Mouse (Mus musculus) B cell, adult 2 months (primary cell): Measurements from ENCODE around the gene Ly6g6c.

Source experiments
- DNase-seq, 2 experiments: peaks; one replicate each; pipeline ENCODE4 v3.0.0; 2022

Ly6g6c gene

GRCm38 (mm10) chr17:35085208-35085865 is 20.1 kb downstream of the Ly6g6c start, which contains the start of gene Ly6g6f:
Gene Ly6g6f, minus strand, starts transcription at chr17:35085610.
- no peak for DNase-seq

DNA sequence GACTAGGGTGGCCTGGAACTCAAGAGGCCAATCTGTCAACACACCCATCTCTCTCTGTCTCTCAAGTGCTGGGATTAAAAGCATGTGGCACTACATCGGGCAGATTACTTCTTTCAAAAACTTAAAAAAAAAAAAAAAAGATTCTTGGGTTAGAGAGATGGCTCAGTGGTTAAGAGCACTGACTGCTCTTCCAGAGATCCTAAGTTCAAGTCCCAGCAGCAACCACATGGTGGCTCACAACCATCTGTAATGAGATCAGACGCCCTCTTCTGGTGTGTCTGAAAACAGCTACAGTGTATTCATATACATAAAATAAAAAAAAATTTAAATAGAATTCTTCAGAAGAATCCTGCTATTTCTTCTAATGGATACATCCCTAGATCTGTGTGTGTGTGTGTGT is 23.0 kb downstream of the Ly6g6c start:
- peak; percentile 41 to 45 for DNase-seq

DNA sequence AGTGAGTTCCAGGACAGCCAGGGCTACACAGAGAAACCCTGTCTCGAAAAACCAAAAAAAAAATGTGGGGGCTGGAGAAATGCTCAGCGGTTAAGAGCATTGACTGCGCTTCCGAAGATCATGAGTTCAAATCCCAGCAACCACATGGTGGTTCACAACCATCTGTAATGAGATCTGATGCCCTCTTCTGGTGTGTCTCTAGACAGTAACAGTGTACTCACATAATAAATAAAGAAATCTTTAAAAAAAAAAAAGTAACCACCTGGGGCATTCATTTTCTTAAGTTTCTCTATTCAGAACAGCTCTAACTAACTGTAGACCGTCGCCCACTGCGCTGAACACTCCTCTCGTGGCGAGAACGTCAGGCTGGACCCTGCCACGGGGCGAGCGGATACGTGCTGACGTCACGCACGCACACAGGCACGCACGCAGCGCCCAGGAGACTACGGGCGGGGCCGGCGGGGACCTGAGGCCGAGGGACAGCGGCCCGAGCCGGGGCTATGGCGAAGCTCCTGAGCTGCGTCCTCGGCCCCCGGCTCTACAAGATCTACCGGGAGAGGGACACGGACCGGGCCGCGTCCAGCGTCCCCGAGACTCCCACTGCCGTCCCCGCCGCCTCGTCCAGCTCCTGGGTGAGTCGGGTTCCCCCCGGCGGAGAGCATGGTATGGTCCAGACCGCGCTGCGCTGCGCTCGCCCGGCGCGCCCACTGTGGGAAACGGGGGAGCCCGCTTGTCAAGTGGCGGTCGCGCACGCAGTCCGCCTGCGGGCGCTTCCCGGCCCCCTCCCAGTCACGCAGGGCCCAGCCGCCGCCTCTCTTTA is 23.8 kb downstream of the Ly6g6c start, which contains the start of gene Abhd16a:
Abhd16a (plus strand) TSS at position 439 of the 820 bp plus-strand sequence.
- DNase-seq, result peak; percentile 95

DNA sequence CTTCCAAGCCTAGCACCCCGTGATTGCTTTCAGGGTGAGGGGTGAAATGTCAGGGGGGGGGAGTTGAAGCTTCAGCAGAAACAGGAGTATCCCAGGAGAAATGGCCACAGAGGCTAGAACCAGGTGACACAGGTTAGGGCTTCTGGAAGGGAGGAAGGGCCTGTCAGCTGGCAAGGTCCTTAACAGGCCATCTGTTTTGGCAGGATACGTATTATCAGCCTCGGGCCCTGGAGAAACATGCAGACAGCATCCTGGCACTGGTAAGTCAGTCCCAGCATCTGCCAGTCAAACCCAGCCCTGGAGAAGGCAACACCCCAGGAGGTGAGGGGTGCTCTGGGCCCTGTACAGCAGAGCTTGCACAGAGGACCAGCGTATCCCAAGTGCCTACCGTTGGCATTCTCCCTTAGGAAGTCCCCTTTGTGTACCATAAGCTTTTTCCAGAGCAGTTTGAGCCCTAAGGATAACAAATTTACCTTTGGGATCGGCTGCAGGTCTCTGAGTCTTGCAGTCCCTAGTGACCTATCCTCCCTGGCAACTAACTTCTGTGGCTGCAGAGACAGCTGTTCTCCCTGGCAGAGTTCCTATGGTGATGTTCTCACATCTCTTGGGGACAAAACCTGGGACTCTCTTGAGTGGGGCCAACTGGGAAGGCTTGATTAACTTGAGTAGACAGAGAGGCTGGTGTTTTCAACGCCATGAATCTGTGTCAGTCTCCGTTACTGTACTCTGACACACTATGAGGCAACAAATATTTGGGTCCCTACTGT is 25.2 kb downstream of the Ly6g6c start:
- DNase-seq, result no peak

DNA sequence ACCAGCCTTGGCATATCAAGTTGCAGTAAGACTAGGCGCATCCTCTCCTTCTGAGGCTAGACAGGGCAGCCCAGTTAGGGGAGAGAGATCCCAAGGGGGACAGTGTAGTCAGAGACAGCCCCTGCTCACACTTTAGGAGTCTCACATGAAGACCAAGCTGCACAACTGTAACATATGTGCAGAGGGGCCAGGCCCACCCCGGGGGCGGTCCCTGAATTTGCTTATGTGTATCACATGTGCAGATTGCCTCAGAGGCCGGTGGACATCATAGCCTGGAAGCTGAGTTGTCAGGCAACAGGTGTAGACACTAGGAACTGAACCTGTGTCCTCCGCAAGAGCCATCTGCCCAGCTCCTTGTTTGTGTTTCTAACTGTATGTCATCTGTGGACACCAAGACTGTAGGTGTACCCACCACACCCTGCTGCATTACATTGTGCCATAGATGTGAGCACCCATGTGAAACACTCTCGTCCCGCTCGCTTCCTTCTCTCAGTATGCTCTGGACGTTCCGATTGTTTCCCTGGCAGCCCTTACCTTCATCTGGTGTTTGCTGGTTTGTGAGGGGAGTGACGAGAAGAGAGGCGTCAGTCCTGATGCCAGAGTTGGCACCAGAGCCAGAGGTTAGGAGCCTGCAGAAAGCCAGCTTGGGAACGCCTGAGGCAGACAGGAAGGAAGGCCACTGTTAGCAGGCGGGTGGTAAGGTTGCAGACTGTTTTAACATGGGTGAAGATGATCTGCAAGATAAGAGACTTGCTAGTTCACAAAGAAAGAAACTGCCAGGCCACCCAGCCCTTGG is 27.4 kb downstream of the Ly6g6c start:
- no peak for DNase-seq

DNA sequence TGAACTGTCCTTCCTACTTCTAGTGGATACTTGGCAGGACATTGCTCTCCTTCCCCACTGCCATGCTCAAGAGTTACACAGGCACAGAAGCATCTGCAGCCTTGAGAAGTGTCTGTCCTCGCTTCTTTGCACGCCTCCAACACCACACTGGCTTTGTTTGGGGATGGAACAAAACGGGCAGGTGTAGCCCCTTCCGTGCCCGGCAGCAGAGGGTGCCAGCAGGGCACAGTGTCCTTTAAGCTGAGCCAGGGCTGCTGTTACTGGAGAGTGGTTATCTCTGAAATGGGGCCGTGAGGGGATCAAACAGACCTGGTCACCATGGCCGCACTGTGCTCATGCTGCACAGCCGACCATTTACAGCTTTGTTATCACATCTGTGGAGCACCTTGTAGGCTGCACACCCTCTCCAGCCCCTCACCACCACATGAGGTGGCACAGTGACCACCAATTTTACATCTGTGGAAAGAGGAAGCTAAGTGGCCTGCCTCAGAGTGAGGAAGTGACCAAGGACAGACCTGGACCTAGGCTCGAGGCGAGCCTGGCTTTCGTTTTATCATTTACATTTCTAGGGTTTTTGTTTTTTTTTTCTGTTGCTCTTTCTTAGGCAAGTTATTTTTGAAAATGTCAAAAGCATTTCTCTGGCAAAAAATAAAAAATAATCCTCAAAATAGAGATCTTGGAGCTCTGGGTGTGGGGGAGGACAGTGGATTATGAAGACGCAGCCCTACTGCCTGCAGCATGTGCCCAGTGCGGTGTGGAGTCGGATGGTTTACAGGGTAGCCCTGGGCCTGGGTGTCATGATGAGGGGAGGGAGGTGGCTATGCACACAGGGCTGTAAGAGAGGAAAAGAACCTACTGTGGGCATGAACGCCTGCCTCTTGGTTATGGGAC is 29.5 kb downstream of the Ly6g6c start:
- DNase-seq, result no peak

- DNase-seq, result no peak
These were observed 31.4 kb downstream of the Ly6g6c start for GRCm38 (mm10) chr17:35096597-35096996.

- peak; percentile 27 to 28 for DNase-seq
These were observed 32.0 kb downstream of the Ly6g6c start for GRCm38 (mm10) chr17:35097164-35097655.

- DNase-seq, result no peak
These were observed 35.1 kb downstream of the Ly6g6c start for GRCm38 (mm10) chr17:35100196-35100765.

GRCm38 (mm10) chr17:35101161-35101560 is 36.0 kb downstream of the Ly6g6c start:
- DNase-seq, result no peak

GRCm38 (mm10) chr17:35102299-35102698 is 37.1 kb downstream of the Ly6g6c start:
- DNase-seq, result no peak

GRCm38 (mm10) chr17:35103221-35103690 is 38.1 kb downstream of the Ly6g6c start:
- DNase-seq, result no peak

DNA sequence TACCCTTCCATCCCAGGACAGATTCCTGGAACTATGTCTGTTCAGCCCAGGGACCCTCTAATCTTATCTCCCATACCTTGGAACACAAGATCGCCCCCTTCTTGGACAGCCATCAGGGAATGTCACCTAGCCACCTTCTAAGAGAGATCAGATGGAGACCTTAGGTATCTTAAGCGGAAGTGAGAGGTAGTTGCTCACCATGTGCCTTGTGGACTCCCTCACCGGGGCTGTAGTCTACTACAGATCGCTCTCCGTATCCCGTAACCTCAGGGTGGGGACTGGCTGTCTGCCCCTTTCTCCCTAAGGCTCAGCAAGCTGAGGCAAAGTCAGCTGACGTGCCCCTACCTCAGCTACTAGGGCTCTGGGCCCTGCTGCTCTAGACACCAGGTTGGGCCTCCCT is 38.9 kb downstream of the Ly6g6c start:
- DNase-seq, result no peak

- DNase-seq, result no peak
These were observed 39.6 kb downstream of the Ly6g6c start for GRCm38 (mm10) chr17:35104754-35105153.

GRCm38 (mm10) chr17:35105740-35106389 is 40.7 kb downstream of the Ly6g6c start:
- DNase-seq, result peak in 1 of 2 experiments; percentile 24

GRCm38 (mm10) chr17:35106522-35106921 is 41.3 kb downstream of the Ly6g6c start:
- DNase-seq, result no peak

DNA sequence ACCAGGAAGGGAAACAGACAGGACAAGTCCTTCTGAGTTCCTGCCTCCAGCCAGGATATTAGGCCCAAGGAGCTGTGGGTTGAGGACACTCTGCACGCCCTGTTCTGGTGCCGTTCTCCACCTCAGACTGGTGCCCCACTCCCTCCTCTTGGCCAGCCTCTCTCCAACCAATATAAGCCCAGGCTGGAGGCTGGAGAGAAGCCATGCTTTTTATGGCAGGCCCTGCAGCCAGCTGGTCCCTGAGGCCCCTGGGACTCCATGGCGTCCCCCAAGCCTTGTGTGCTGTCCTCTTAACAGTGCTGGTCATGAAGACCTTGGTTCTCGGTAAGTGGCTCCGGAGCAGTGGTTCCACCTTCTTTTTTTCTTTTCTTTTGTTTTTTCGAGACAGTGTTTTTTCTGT is 42.9 kb downstream of the Ly6g6c start, which contains the start of gene Ly6g5c:
Ly6g5c (plus strand) TSS at position 183 of the 400 bp plus-strand sequence.
- no peak for DNase-seq

GRCm38 (mm10) chr17:35111774-35112173 is 46.6 kb downstream of the Ly6g6c start:
- DNase-seq, result no peak

DNA sequence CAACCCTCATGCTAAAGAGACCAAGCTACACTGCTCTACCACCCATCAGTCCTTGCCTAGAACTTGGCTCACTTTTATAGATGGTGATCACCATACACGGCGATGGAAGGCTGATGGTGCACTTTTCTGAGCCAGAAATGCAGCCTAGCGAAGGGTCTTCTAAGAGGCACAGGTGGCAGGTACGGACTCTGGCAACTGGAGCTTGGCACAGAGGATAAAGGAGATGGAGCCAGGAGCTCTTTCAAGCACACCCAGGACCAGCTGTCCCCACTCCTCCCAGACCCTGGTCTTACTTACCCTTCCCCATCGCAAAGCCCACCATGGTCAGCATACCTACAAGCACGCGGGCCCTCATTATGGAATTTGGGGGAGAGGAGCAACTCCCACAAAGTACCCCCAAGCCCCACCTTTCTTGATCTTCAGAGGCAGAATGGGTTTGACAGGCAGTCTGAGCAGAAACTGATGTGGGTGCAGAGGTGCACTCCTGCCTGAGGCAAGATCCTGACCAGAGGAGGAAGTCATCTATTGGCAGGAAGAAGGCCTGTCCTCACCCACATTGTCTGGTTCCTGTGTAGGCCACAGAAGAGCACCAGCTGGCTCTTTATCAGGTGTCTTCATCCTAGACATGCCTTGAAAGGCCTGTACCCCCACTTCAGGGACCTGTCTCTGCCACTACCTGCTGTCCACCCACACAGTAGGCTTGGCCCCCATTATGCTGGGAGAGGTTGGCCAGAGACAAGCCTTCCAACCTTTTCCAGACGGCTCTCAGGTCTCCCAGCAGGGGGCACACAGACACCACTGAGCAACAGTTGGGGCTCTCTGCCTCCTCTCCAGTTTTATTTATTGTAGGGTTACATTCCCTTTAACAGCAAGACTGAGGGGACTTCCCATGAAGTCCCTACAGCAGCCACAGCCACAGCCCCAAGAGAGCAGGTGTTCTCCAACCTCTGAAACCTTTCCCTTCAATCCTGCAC is 50.1 kb downstream of the Ly6g6c start, which contains the start of gene Ly6g5b:
Ly6g5b (minus strand) TSS at position 383 of the 974 bp plus-strand sequence.
- peak; percentile 61 to 63 for DNase-seq
